Mouse (Mus musculus): ENCODE data around the gene Cped1. TPM values are rescaled to one million over a fixed set of nuclear protein-coding genes. Genes with fewer than 3 reads are reported as not detected.

The Cped1 gene
- polyA plus RNA-seq, 1 experiment from 2014 or later, result 4.3 TPM

DNA sequence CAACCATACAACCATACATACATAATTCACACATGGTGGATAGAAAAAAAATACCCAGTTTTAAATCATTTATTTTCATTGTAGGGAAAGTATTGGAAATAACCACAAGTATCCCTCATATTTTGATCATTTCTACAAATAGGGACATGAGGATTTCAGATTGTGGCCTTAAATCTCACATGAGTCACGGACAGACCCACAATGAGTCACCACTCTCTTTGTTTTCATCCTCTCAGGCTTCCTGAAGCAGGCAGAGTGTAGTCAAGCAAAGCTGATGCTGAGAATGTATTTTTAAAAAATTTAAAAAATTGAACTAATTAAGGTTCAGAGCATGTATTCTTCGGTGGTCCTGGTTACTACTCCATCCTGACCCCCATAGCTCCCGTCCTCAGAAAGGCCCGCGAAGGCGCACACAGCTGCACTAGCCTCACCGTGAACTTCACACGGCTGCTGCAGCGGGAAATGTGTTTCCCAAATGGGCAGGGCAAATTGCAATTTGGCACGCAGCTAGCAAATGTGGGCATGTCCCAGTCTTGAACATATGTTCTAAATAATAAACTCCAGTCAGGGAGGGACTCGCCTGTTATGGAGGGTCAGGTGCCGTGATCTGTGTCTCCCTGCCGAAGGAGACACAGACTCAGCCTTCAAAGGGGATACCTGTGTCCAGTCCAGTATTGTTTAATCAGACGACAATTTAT, 230.7 kb downstream of the Cped1 start:
- peak; percentile 11 for DNase-seq (ENCODE audit: low spot score)
- no peak overlapping the region for H3K9ac ChIP-seq (ENCODE audit: low read length)
- WGBS, result 83% methylated on average over 14 of the region's 14 CpGs
- H3K4me2 ChIP-seq (ENCODE audit: low read length), result no peak overlapping the region
- H3K27ac ChIP-seq (ENCODE audit: low read depth, low read length), result no peak overlapping the region
- H3K4me3 ChIP-seq (ENCODE audit: low read depth, low read length), result no peak overlapping the region
- no peak for ATAC-seq
- no peaks in the 10 kb centered on the region for H3K27me3 ChIP-seq (replicated peaks; ENCODE audit: control insufficient read depth, insufficient read depth, low read length)
- no peaks in the 10 kb centered on the region for H3K4me1 ChIP-seq (ENCODE audit: control insufficient read depth, insufficient read depth, low read length)
- H3K9me3 ChIP-seq (replicated peaks; ENCODE audit: control insufficient read depth, low read length), result no peaks in the 10 kb centered on the region
- no peaks in the 10 kb centered on the region for H3K36me3 ChIP-seq (ENCODE audit: control insufficient read depth, insufficient read depth, low read length)

DNA sequence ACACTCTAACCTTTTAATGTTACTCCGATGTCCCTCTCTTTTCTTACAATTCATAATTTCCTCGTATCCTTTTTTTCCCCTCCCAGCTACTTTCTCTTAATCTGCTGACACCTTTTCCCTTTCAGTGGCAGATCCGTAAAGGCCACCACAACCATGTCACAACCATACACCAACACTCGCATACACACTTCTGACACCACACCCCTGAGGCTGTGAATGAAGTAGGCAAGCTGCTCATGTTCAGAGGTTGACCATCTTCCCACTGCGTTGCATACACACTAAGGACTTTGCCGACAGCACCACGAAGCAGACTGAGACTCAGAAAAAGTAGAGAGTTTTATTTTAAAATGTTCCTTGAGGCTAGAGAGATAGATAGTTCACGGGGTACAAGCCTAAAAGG, 235.4 kb downstream of the Cped1 start:
- H3K36me3 ChIP-seq (ENCODE audit: control insufficient read depth, insufficient read depth, low read length), result no peaks in the 10 kb centered on the region
- H3K4me1 ChIP-seq (ENCODE audit: control insufficient read depth, insufficient read depth, low read length), result no peaks in the 10 kb centered on the region
- no peaks in the 10 kb centered on the region for H3K9me3 ChIP-seq (replicated peaks; ENCODE audit: control insufficient read depth, low read length)
- H3K9ac ChIP-seq (ENCODE audit: low read length), result no peak overlapping the region
- H3K4me3 ChIP-seq (ENCODE audit: low read depth, low read length), result no peak overlapping the region
- no peaks in the 10 kb centered on the region for H3K27me3 ChIP-seq (replicated peaks; ENCODE audit: control insufficient read depth, insufficient read depth, low read length)
- H3K27ac ChIP-seq (ENCODE audit: low read depth, low read length), result no peak overlapping the region
- DNase-seq (ENCODE audit: low spot score), result no peak
- no peak overlapping the region for H3K4me2 ChIP-seq (ENCODE audit: low read length)
- WGBS, result 94% methylated on average over 8 of the region's 8 CpGs
- ATAC-seq, result no peak

DNA sequence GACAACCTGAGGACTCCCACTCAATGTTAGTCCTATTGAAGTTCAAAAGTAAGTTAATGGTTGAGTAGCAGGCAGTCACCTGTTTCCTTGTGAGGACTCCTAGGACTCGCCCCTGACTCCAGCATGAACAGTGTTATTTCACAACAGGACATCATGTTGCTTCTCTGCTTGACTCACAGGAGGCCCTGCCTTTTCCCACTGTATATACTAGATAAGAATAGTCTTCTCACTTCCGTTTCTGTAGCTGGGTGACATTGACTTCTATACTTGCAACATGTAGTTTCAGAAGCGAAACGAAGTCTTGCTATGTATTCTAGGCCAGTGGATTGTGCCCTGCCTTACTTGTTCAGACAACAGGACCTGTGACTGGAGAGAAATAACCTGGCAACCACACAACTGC, 236.4 kb downstream of the Cped1 start:
- no peak overlapping the region for H3K9ac ChIP-seq (ENCODE audit: low read length)
- H3K4me1 ChIP-seq (ENCODE audit: control insufficient read depth, insufficient read depth, low read length), result no peaks in the 10 kb centered on the region
- DNase-seq (ENCODE audit: low spot score), result no peak
- no peaks in the 10 kb centered on the region for H3K27me3 ChIP-seq (replicated peaks; ENCODE audit: control insufficient read depth, insufficient read depth, low read length)
- no peak overlapping the region for H3K4me3 ChIP-seq (ENCODE audit: low read depth, low read length)
- ATAC-seq, result no peak
- H3K36me3 ChIP-seq (ENCODE audit: control insufficient read depth, insufficient read depth, low read length), result no peaks in the 10 kb centered on the region
- no peaks in the 10 kb centered on the region for H3K9me3 ChIP-seq (replicated peaks; ENCODE audit: control insufficient read depth, low read length)
- WGBS, result 91% methylated on average over 4 of the region's 4 CpGs
- no peak overlapping the region for H3K27ac ChIP-seq (ENCODE audit: low read depth, low read length)
- no peak overlapping the region for H3K4me2 ChIP-seq (ENCODE audit: low read length)

DNA sequence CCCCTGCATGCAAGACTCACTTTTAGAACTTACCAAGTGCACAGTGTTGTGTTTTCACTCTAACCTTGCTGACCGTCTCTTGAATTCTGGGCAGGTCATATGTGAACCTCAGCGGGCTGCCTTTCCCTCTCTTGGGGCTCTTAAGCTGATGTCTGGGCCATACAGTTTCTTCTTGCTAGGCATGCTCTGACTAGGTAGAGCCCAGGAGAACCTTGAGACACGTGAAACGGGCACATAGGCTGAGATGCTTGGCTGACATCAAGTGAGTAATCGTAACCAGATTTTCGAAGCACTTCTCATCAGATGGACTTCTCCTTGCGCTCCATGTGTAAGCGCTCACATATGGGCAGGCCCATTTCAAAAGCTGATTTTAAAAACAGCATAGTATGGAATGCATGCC, 237.2 kb downstream of the Cped1 start:
- WGBS, result 92% methylated on average over 8 of the region's 8 CpGs
- no peak overlapping the region for H3K4me3 ChIP-seq (ENCODE audit: low read depth, low read length)
- H3K4me1 ChIP-seq (ENCODE audit: control insufficient read depth, insufficient read depth, low read length), result no peaks in the 10 kb centered on the region
- H3K27me3 ChIP-seq (replicated peaks; ENCODE audit: control insufficient read depth, insufficient read depth, low read length), result no peaks in the 10 kb centered on the region
- no peak overlapping the region for H3K4me2 ChIP-seq (ENCODE audit: low read length)
- DNase-seq (ENCODE audit: low spot score) (no peak), ATAC-seq (no peak)
- H3K36me3 ChIP-seq (ENCODE audit: control insufficient read depth, insufficient read depth, low read length), result no peaks in the 10 kb centered on the region
- no peak overlapping the region for H3K9ac ChIP-seq (ENCODE audit: low read length)
- no peaks in the 10 kb centered on the region for H3K9me3 ChIP-seq (replicated peaks; ENCODE audit: control insufficient read depth, low read length)
- no peak overlapping the region for H3K27ac ChIP-seq (ENCODE audit: low read depth, low read length)

DNA sequence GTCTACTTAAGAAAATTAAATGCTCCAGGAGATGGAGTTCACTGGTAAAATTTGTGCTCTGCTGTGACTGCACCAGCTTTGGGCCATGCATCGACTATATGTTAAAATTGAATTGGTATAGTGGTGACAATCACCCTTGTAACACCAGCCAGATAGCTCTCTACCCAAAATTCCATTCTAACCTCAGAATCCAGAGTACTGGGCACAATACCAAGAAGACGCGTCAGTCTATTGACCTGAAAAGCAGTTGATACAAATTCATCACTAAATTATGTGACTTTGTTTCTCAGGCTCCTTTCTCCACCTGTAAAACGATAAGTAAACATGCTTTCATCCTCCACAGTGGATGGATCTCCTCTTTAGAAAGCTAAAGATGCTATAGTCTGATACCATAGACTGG, 238.6 kb downstream of the Cped1 start:
- H3K4me2 ChIP-seq (ENCODE audit: low read length), result no peak overlapping the region
- no peaks in the 10 kb centered on the region for H3K36me3 ChIP-seq (ENCODE audit: control insufficient read depth, insufficient read depth, low read length)
- no peak for ATAC-seq
- no peaks in the 10 kb centered on the region for H3K27me3 ChIP-seq (replicated peaks; ENCODE audit: control insufficient read depth, insufficient read depth, low read length)
- no peak for DNase-seq (ENCODE audit: low spot score)
- H3K4me3 ChIP-seq (ENCODE audit: low read depth, low read length), result no peak overlapping the region
- H3K27ac ChIP-seq (ENCODE audit: low read depth, low read length), result no peak overlapping the region
- 94% methylated on average over 4 of the region's 4 CpGs for WGBS
- no peaks in the 10 kb centered on the region for H3K4me1 ChIP-seq (ENCODE audit: control insufficient read depth, insufficient read depth, low read length)
- H3K9ac ChIP-seq (ENCODE audit: low read length), result no peak overlapping the region
- no peaks in the 10 kb centered on the region for H3K9me3 ChIP-seq (replicated peaks; ENCODE audit: control insufficient read depth, low read length)

DNA sequence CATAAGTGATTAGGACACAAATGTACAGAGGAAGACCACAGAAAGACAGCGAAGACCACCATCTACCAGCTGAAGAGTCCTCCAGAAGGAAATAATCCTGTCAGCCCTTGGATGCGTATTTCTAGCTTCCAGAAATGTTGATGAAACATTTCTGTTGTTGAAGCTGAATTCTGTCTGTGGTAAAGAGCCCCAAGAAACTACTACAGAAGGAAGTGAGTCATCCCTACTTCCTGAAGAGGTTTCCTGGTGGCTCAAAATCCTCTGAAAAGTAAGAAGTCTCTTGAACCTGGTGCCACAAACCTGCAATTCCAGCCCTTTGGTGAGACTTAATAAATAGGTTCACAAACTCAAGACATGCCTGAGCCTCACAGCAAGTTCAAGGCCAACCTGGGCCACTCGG, 245.5 kb downstream of the Cped1 start:
- WGBS, result 96% methylated on average over 3 of the region's 3 CpGs
- no peak overlapping the region for H3K4me3 ChIP-seq (ENCODE audit: low read depth, low read length)
- no peak for DNase-seq (ENCODE audit: low spot score)
- no peaks in the 10 kb centered on the region for H3K27me3 ChIP-seq (replicated peaks; ENCODE audit: control insufficient read depth, insufficient read depth, low read length)
- ATAC-seq, result no peak
- H3K27ac ChIP-seq (ENCODE audit: low read depth, low read length), result no peak overlapping the region
- H3K4me2 ChIP-seq (ENCODE audit: low read length), result no peak overlapping the region
- no peaks in the 10 kb centered on the region for H3K4me1 ChIP-seq (ENCODE audit: control insufficient read depth, insufficient read depth, low read length)
- no peaks in the 10 kb centered on the region for H3K36me3 ChIP-seq (ENCODE audit: control insufficient read depth, insufficient read depth, low read length)
- no peak overlapping the region for H3K9ac ChIP-seq (ENCODE audit: low read length)
- no peaks in the 10 kb centered on the region for H3K9me3 ChIP-seq (replicated peaks; ENCODE audit: control insufficient read depth, low read length)

DNA sequence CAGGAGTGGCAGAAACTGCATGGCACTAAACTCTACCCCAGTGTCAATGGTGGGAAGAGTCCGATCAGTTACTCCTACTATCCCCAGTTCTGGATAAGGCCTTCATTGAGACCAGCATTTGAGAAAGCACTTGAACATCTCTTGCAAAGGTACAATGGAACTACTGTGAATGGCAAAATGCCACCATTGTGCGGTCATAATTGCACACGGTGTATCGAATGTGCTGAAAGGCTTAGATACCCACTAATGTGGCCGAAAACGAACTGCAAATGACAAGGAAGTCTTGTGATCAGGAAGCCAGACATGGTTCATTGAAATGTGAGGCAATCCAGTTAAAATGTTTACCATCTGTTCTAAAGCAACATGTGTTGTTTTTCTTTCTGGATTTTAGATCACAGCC, 247.8 kb downstream of the Cped1 start:
- no peak overlapping the region for H3K27ac ChIP-seq (ENCODE audit: low read depth, low read length)
- H3K27me3 ChIP-seq (replicated peaks; ENCODE audit: control insufficient read depth, insufficient read depth, low read length), result no peaks in the 10 kb centered on the region
- no peak overlapping the region for H3K4me3 ChIP-seq (ENCODE audit: low read depth, low read length)
- no peaks in the 10 kb centered on the region for H3K9me3 ChIP-seq (replicated peaks; ENCODE audit: control insufficient read depth, low read length)
- H3K36me3 ChIP-seq (ENCODE audit: control insufficient read depth, insufficient read depth, low read length), result no peaks in the 10 kb centered on the region
- peak; percentile 4 for DNase-seq (ENCODE audit: low spot score)
- no peak overlapping the region for H3K9ac ChIP-seq (ENCODE audit: low read length)
- no peaks in the 10 kb centered on the region for H3K4me1 ChIP-seq (ENCODE audit: control insufficient read depth, insufficient read depth, low read length)
- no peak overlapping the region for H3K4me2 ChIP-seq (ENCODE audit: low read length)
- 54% methylated on average over 6 of the region's 6 CpGs for WGBS
- ATAC-seq, result no peak

DNA sequence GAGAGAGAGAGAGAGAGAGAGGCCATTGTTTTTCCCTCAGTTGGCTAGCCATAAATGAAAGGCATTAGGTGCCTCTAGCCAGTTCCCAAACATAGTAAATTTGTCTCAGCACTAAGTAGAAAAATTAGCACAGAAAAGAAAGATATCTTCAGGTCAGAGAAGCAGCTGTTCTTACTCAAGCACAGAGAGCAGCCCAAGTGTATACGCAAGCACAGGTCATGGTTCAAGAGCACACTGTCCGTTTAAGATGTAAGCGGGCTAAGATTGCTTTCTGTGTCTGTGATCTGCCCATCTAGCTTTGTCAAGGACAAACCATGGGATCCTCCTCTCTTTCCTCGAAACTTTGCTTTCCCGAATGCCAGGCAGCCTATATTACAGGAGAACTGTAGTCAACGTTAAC, 249.4 kb downstream of the Cped1 start:
- no peaks in the 10 kb centered on the region for H3K27me3 ChIP-seq (replicated peaks; ENCODE audit: control insufficient read depth, insufficient read depth, low read length)
- H3K36me3 ChIP-seq (ENCODE audit: control insufficient read depth, insufficient read depth, low read length), result no peaks in the 10 kb centered on the region
- WGBS, result 94% methylated on average over 6 of the region's 6 CpGs
- H3K27ac ChIP-seq (ENCODE audit: low read depth, low read length), result no peak overlapping the region
- no peak overlapping the region for H3K4me3 ChIP-seq (ENCODE audit: low read depth, low read length)
- DNase-seq (ENCODE audit: low spot score) (no peak), ATAC-seq (no peak)
- H3K4me2 ChIP-seq (ENCODE audit: low read length), result no peak overlapping the region
- no peak overlapping the region for H3K9ac ChIP-seq (ENCODE audit: low read length)
- no peaks in the 10 kb centered on the region for H3K9me3 ChIP-seq (replicated peaks; ENCODE audit: control insufficient read depth, low read length)
- H3K4me1 ChIP-seq (ENCODE audit: control insufficient read depth, insufficient read depth, low read length), result no peaks in the 10 kb centered on the region

DNA sequence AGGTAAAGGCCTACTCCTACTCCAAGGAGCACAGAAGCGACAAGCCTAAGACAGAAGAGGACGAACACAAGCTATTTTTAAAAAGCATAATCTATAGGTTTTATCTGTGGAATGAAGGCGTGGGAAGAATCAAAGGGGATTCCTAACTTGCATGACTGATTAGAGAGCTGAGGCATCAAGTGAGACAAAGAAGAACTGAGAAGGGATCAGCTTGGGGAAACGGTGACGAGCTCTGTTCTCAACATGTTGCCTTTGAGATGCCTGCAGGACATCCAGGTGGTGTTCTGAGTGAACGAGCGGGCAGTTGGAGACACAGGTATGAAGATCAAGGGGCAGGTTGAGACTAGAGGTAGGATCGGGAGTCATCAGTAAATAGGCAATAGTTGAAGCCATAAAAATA, 257.6 kb downstream of the Cped1 start:
- Histone ChIP-seq H3K9ac (ENCODE audit: low read length) (no peak overlapping the region), H3K4me3 (ENCODE audit: low read depth, low read length) (no peak overlapping the region), H3K36me3 (ENCODE audit: control insufficient read depth, insufficient read depth, low read length) (no peaks in the 10 kb centered on the region), H3K4me2 (ENCODE audit: low read length) (no peak overlapping the region), H3K4me1 (ENCODE audit: control insufficient read depth, insufficient read depth, low read length) (no peaks in the 10 kb centered on the region), H3K27ac (ENCODE audit: low read depth, low read length) (no peak overlapping the region), H3K9me3 (replicated peaks; ENCODE audit: control insufficient read depth, low read length) (no peaks in the 10 kb centered on the region), H3K27me3 (replicated peaks; ENCODE audit: control insufficient read depth, insufficient read depth, low read length) (no peaks in the 10 kb centered on the region)
- 77% methylated on average over 8 of the region's 8 CpGs for WGBS
- no peak for ATAC-seq
- no peak for DNase-seq (ENCODE audit: low spot score)
